Mouse (Mus musculus): ENCODE measurements around the gene Oard1. TPM values are rescaled to one million over a fixed set of nuclear protein-coding genes. Genes with fewer than 3 reads are reported as not detected.
A peak's percentile ranks its signal among the peaks of the same experiment; 100 is the strongest.

Gene Oard1
- total and polyA plus RNA-seq, 3 experiments = 30.6 to 59.4 (median 32.6) TPM

DNA sequence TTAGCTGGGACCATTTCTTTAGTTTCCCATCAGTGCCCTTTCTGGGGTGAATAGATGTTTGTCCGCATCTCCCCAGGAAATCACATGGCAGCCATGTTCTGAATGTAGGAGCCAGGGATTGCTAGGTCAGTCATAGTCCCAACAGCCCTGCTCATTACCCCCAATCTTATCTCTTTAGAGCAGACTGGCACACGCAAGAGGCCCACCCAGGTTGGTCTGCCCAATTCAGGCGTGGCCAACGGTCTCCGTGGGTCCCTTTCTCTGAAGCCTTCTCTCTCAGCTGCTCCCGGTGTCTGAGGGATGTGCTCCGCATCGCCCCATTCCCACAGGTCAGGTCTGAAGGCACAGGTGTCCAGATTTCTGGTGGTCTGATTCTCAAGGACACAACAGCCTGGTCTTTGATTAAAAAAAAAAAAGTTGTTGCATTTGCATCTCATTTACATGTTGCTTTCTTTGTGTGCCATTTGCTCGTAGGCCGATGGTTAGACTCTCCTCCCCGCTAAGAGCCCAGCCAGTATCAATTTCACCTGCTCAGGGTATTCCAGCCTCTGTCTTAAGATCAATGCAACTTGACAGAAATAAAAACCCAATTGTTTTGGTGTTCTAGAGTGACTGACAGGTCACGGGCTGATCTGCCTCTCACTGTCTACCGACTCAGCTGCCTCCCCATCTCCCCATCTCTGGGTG lies 41.0 kb downstream of the Oard1 start:
- no peaks in the 10 kb centered on the region for H3K9me3 ChIP-seq (replicated peaks; ENCODE audit: low read length)
- dilution Hi-C loops (cut with MboI; ENCODE audit: extremely low pct_ligation_motif_present, extremely low pct_unique_long_range_greater_than_20kb, low sequenced_read_pairs) (no loop called here), in situ Hi-C loops (cut with MboI; ENCODE audit: low pct_ligation_motif_present, low pct_unique_long_range_greater_than_20kb, low sequenced_read_pairs) (loop anchor here (10.0 to 25.0 kb wide), 2 partner anchors 154 to 961 kb away; no protein-coding TSS in a partner anchor)
- H3K27ac ChIP-seq (ENCODE audit: insufficient read depth, low read depth) = no peak overlapping the region
- H3K27me3 ChIP-seq (replicated peaks) = peaks cover under 1% of the 10 kb centered on the region
- no peaks in the 10 kb centered on the region for H3K36me3 ChIP-seq (replicated peaks in 1 of 2; ENCODE audit: control insufficient read depth in 1 of 2, insufficient read depth in 1 of 2, low read length in 1 of 2)
- DNase-seq (ENCODE audit: extremely low read depth) = no peak
- H3K79me2 ChIP-seq (replicated peaks; ENCODE audit: control insufficient read depth, extremely low read depth, insufficient read depth, poor library complexity, severe bottlenecking) = no peaks in the 10 kb centered on the region
- TF ChIP-seq ZMIZ1 (IDR thresholded peaks at IDR 0.05; ENCODE audit: low read depth, low read length) (no peak), ZNF384 (IDR thresholded peaks at IDR 0.05; ENCODE audit: low read depth, low read length) (peak; percentile 36), ETS1 (conservative IDR thresholded peaks at IDR 0.05; ENCODE audit: low read depth, low read length) (no peak)
- no peak overlapping the region for H3K9ac ChIP-seq (ENCODE audit: insufficient read depth, low read depth)
- no peak overlapping the region for H3K4me2 ChIP-seq (ENCODE audit: insufficient read depth, low read depth, poor library complexity, severe bottlenecking)
- no peak overlapping the region for H3K4me3 ChIP-seq (replicated peaks in 1 of 3; ENCODE audit: low read depth in 2 of 3, low read length in 2 of 3, poor library complexity in 1 of 3)
- peaks cover 3% of the 10 kb centered on the region in 2 experiments; a peak in 2 of 4 replicates for H3K4me1 ChIP-seq (ENCODE audit: control insufficient read depth in 1 of 2, insufficient read depth in 2 of 2)

DNA sequence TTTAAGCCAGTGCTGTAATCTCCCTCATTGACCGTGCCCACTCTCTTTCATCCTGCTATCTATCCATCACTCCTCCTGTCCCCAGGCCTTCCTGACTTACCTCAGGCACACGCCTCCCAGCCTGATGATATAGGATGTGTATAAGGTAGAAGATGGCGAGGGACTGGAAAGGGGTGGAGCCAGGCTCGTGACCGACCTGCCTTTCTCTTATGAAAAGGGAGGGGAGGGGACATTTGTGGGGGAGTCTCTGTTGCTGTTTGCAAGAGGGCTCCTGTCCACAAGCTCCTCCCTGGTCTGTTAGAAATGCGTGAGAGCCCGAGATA lies 41.5 kb downstream of the Oard1 start, which contains the start of gene Tspo2:
Gene Tspo2 (minus strand): TSS at position 170 of the 323 bp plus-strand sequence.
- TF ChIP-seq E2F4 (IDR thresholded peaks at IDR 0.05; ENCODE audit: insufficient replicate concordance, low read depth, low read length) = no peak
- TF ChIP-seq ZC3H11A (IDR thresholded peaks at IDR 0.05; ENCODE audit: low read depth, low read length) = no peak
- no peak for TF ChIP-seq USF2 (conservative IDR thresholded peaks at IDR 0.05; ENCODE audit: low read depth, low read length)
- no peak for TF ChIP-seq GABPA (IDR thresholded peaks at IDR 0.05; ENCODE audit: insufficient replicate concordance, low read depth, low read length)
- TF ChIP-seq PAX5 (IDR thresholded peaks at IDR 0.05; ENCODE audit: low read length) = no peak
- no peak for TF ChIP-seq MXI1 (IDR thresholded peaks at IDR 0.05; ENCODE audit: low read depth, low read length)
- no peak for TF ChIP-seq HCFC1 (IDR thresholded peaks at IDR 0.05; ENCODE audit: low read depth, low read length)
- TF ChIP-seq RCOR1 (conservative IDR thresholded peaks at IDR 0.05; ENCODE audit: low read depth, low read length) = no peak
- no peak for TF ChIP-seq IRF4 (IDR thresholded peaks at IDR 0.05; ENCODE audit: low read depth, low read length)
- no peak for TF ChIP-seq MYC (IDR thresholded peaks at IDR 0.05; ENCODE audit: low read depth, low read length)
- no peak for TF ChIP-seq ELF1 (IDR thresholded peaks at IDR 0.05; ENCODE audit: low read depth, low read length)
- TF ChIP-seq USF1 (IDR thresholded peaks at IDR 0.05; ENCODE audit: low read depth, low read length) = no peak
- TF ChIP-seq JUND (conservative IDR thresholded peaks at IDR 0.05; ENCODE audit: low read depth, low read length) = no peak
- no peak for TF ChIP-seq POLR2A (IDR thresholded peaks at IDR 0.05; ENCODE audit: low read depth, low read length)
- no peak for TF ChIP-seq UBTF (IDR thresholded peaks at IDR 0.05; ENCODE audit: low read depth, low read length)
- TF ChIP-seq ZNF384 (IDR thresholded peaks at IDR 0.05; ENCODE audit: low read depth, low read length) = no peak
- Histone ChIP-seq H3K4me3 (replicated peaks in 1 of 3; ENCODE audit: low read depth in 2 of 3, low read length in 2 of 3, poor library complexity in 1 of 3) (no peak within 1 kb of the TSS), H3K27me3 (replicated peaks) (peaks cover 2% of the 10 kb centered on the region), H3K79me2 (replicated peaks; ENCODE audit: control insufficient read depth, extremely low read depth, insufficient read depth, poor library complexity, severe bottlenecking) (no peaks in the 10 kb centered on the region), H3K4me2 (ENCODE audit: insufficient read depth, low read depth, poor library complexity, severe bottlenecking) (no peak within 1 kb of the TSS), H3K9me3 (replicated peaks; ENCODE audit: low read length) (no peaks in the 10 kb centered on the region), H3K4me1 (ENCODE audit: control insufficient read depth in 1 of 2, insufficient read depth in 2 of 2) (peaks cover 3% of the 10 kb centered on the region in 2 experiments; a peak in 2 of 4 replicates), H3K27ac (ENCODE audit: insufficient read depth, low read depth) (no peak within 1 kb of the TSS), H3K36me3 (replicated peaks in 1 of 2; ENCODE audit: control insufficient read depth in 1 of 2, insufficient read depth in 1 of 2, low read length in 1 of 2) (no peaks in the 10 kb centered on the region), H3K9ac (ENCODE audit: insufficient read depth, low read depth) (no peak within 1 kb of the TSS)
- dilution Hi-C loops (cut with MboI; ENCODE audit: extremely low pct_ligation_motif_present, extremely low pct_unique_long_range_greater_than_20kb, low sequenced_read_pairs) (no loop called here), in situ Hi-C loops (cut with MboI; ENCODE audit: low pct_ligation_motif_present, low pct_unique_long_range_greater_than_20kb, low sequenced_read_pairs) (loop anchor here (10.0 to 25.0 kb wide), 2 partner anchors 153 to 961 kb away; no protein-coding TSS in a partner anchor)
- DNase-seq (ENCODE audit: extremely low read depth) = no peak

All from CH12.LX (cell line).